Mouse (Mus musculus) kidney, adult 8-10 months (tissue): Measurements from ENCODE around the gene Mfn2.
"Not testable (repeated sequence)": the region's sequence is repeated elsewhere in the genome, so short reads cannot be mapped to it uniquely, and the experiment has no call there.

Experiments used
- DNase-seq, 2 experiments: peaks; one replicate each; pipeline ENCODE4 v3.0.0; 2022

Gene Mfn2

DNA sequence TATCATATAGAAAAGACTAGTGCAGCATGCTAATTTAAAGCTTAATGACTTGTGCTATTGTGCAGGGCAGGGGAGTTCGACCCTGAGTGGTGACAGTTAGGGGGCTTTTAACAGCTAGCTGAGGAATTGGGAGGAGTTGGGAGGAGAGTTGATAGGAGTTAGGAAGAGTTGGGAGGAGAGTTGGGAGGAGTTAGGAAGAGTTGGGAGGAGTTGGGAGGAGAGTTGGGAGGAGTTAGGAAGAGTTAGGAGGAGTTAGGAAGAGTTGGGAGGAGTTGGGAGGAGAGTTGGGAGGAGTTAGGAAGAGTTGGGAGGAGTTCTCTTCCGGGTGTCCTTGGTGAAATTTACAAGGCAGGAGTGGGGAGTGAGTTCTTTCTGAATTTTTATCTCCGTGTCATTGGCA is 37.7 kb downstream of the Mfn2 start:
- DNase-seq, result not testable (repeated sequence)

DNA sequence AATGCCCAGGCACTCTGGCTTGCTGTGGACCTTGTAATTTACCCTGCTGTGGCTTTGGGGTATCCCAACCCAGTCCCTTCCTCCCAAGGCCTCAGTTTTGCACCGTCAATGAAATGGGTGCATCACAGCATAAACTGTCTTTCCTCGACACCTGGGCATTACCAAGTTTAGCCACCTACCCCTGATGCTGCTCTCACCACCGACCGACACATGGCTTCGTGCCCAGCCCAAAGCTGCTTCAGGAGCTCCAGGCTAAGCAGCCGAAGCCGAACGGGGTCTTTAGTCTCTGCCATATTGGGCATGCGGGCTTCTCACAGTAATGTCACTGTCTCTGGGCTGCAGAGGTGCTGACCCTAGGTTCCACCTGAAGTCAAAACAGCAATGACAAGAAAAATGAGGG is 38.4 kb downstream of the Mfn2 start:
- no peak for DNase-seq

DNA sequence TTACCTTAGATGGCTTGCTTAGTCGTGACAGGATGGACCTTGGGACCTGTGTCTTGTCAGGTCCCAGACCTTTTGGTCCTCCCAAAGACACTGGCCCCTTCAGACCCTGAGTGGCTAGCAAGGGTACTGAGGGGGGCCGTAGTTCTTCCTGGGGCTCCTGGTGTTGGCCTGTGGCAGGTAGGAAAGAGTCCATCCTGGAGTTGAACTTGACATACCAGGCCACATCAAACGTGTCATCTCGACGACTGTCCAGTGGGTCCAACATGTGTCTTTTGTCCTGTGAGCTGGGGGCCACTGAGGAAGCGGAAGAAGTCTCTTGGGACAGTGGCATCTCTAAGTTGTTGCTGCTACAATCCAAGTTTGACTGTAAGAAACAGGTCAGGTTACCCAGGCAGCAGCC is 38.9 kb downstream of the Mfn2 start:
- no peak for DNase-seq

DNA sequence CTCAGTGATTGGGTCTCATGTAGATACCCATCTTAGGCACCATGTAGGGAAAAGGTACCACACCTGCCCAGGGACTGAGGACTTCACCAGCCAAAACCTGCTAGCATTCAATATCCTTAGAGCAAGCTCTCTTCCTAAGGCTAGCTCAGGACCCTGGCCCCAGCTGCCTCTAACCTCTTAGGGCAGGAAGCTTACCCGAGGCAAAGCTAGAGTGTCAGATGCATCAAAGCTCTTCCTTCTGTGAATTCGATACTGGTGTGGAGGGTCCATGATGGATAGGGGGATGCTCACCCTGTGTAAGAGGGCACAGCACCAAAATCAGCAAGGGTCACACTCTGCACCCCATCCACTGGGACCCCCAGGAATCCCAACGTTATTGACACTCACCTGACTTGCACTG is 42.5 kb downstream of the Mfn2 start:
- no peak for DNase-seq

DNA sequence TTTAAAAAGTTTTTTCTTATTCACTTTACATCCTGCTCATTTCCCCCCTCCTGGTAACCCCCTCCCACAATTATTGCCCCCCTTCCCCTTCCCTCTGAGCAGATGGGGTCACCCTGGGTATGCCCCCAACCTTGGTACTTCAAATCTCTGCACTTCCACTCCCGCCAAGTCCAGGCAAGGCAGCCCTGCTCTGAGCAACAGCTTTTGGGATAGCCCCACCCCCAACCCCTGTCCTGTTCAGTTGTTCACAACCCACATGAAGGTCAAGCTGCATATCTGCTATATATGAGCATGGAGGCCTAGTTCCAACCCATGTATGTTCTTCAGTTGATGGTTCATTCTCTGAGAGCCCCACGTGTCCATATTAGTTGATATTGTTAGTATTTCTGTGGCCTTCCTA is 53.7 kb downstream of the Mfn2 start:
- DNase-seq, result no peak

DNA sequence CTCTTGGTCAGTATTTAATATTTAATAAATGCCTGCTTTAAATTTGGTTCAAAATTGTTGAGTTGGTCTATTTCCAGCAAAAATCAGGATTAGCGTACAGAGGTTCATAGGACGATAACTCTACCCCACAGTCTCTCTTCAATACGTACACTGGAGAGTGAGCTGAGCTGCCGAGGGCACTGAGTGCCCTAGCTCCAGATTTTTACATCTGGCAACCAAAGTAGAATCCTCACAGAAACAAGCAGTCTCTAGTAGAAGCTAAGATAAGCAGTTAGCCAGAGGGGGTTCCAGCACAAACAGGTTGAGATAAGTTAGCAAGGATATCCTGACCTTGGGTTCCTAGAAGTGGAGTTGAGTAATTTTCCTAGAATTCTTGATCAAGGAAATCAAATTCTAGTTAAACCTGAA is 55.9 kb downstream of the Mfn2 start:
- DNase-seq, result no peak

DNA sequence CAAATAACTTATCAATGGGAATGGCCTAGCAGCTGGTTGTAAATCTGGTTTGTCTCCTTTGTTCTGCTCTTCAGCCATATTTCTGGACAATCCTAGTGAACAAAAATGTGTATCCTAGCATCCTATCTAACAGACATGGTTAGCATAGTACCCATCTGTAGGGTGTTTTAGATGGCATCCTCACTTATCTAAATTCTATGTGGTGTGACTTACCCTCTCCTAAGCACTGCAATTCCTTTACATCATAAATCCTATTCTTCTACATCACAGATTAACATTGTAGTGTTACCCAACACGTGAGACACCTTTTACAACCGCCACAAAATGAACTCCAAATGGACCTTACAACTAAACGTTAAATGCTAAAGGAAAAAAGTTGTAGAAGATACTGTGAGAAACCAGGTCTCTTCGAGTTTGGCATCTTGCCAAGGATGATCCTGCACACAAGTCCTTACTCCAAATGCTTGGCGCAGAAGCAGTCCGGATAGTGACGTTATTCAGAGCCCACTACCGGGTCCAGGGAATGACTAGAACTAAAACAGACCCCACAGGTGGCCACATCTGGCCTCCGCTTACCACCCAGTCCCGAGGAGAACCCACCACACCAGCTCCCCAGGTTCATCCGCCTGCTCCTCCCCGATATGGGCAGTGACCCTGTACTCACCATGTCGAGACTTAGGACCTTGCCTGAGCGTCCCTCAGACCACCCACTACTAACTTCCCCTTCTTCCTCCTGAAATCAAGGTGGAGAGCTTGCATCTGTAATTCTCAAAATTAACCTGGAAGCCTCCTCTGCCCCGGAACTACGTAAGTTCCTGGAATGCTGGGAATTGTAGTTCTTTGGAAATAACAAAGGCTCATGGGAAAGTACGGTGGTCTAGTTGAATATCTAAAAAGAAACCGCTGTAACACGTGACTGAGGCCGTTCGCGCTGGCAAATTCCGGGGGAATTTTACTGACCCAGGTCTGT is 56.6 kb downstream of the Mfn2 start, which contains the start of gene Zfp933:
TSS of gene Zfp933 (minus strand) at position 753 of the 970 bp plus-strand sequence.
- peak; percentile 79 to 88 for DNase-seq

DNA sequence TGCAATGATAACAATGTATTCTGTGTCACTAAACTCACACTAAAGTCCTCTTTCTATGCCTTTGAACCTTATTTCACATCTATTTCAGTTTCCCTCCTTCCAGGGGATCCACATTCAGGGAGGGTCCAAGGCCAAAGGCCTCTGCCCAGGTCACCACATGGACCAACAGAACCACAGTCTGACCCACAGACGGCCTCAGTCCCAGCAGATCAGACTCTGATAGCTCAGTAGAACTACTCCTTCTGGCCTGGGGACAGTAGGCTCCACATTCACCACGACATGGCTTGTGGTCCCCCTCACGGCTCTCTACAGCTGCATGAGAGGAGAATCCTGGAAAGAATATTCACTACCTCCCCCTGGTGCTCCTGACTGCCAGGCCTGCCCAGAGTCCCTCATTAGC is 61.6 kb downstream of the Mfn2 start:
- DNase-seq, result no peak

DNA sequence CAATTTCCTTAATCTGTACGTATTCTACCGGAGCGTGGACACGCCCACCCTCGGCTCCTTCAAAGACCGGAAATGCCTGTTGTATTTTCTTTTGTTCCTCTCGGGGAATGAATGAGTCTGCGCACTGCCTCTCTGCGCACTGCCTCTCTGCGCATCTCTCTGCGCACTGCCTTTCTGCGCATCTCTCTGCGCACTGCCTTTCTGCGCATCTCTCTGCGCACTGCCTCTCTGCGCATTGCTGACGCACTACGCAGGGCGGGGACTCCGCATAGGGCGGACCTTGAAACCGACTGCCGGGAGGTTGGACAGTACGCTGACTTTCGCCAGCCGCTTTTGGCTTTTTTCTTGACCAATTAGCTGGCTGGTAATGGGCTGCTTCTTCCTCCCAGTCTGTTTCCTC is 65.2 kb downstream of the Mfn2 start:
- DNase-seq, result peak; percentile 9 to 21

DNA sequence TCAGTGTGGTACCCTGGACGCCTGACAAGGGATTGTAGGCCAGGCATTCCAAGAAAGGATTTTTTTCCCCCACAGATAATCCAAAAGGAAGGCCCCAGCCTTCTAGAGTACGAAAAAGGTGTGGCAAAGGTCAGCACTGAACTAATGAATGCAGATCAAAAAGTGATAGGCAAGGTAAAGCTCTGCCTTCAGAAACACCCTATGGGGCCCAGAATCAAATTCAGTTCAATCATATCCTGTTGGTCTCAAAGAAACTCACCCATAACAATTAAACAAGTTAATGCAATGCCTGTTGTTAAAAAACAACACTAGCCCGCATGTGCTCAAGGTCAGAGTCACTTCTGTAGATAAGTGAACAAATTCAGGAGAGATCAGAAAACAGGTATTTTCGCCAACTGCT is 80.1 kb downstream of the Mfn2 start:
- DNase-seq, result no peak
